Mouse (Mus musculus): ENCODE results near the gene Efcab8.
"Not testable (repeated sequence)": the region's sequence is repeated elsewhere in the genome, so short reads cannot be mapped to it uniquely, and the experiment has no call there.

The Efcab8 gene

GRCm38 (mm10) chr2:153825900-153826299, 46.2 kb downstream of the Efcab8 start:
- not testable (repeated sequence) for DNase-seq (ENCODE audit: low read depth)

- no peak for DNase-seq (ENCODE audit: low read depth)
Measured at GRCm38 (mm10) chr2:153827171-153827830, 47.6 kb downstream of the Efcab8 start.

- DNase-seq (ENCODE audit: low read depth): no peak
Measured at GRCm38 (mm10) chr2:153828704-153829103, 49.0 kb downstream of the Efcab8 start.

- no peak for DNase-seq (ENCODE audit: low read depth)
Measured at GRCm38 (mm10) chr2:153833291-153833690, 53.6 kb downstream of the Efcab8 start.

- no peak for DNase-seq (ENCODE audit: low read depth)
Measured at GRCm38 (mm10) chr2:153842854-153843253, 63.1 kb downstream of the Efcab8 start.

- no peak for DNase-seq (ENCODE audit: low read depth)
Measured at GRCm38 (mm10) chr2:153848389-153848788, 68.7 kb downstream of the Efcab8 start.

GRCm38 (mm10) chr2:153850351-153851029, 70.8 kb downstream of the Efcab8 start:
- DNase-seq (ENCODE audit: low read depth): no peak

- peak; percentile 36 for DNase-seq (ENCODE audit: low read depth)
Measured at GRCm38 (mm10) chr2:153851030-153851360, 71.3 kb downstream of the Efcab8 start.

- no peak for DNase-seq (ENCODE audit: low read depth)
Measured at GRCm38 (mm10) chr2:153853544-153853943, 73.8 kb downstream of the Efcab8 start.

- DNase-seq (ENCODE audit: low read depth): no peak
Measured at GRCm38 (mm10) chr2:153859581-153859980, 79.8 kb downstream of the Efcab8 start.

GRCm38 (mm10) chr2:153860315-153860714, 80.6 kb downstream of the Efcab8 start:
- DNase-seq (ENCODE audit: low read depth): no peak

GRCm38 (mm10) chr2:153860715-153861114, 81.0 kb downstream of the Efcab8 start:
- DNase-seq (ENCODE audit: low read depth): no peak

GRCm38 (mm10) chr2:153861960-153862359, 82.2 kb downstream of the Efcab8 start:
- no peak for DNase-seq (ENCODE audit: low read depth)

GRCm38 (mm10) chr2:153870984-153871383, 91.3 kb downstream of the Efcab8 start, which contains the start of gene Sun5:
Gene Sun5, minus strand, starts transcription at chr2:153871084.
- DNase-seq (ENCODE audit: low read depth): no peak

- no peak for DNase-seq (ENCODE audit: low read depth)
Measured at GRCm38 (mm10) chr2:153874745-153875144, 95.0 kb downstream of the Efcab8 start, which contains the start of gene Bpifb2. Gene Bpifb2, plus strand, starts transcription at chr2:153875045.
